Mouse (Mus musculus): ENCODE data around the gene Adarb1. TPM values are rescaled to one million over a fixed set of nuclear protein-coding genes. Genes with fewer than 3 reads are reported as not detected.

Adarb1 gene
- polyA plus RNA-seq, 1 experiment from 2014 or later = 12.1 TPM

GRCm38 (mm10) chr10:77385731-77386130 lies 32.3 kb downstream of the Adarb1 start:
- H3K27me3 ChIP-seq (ENCODE audit: control insufficient read depth, insufficient read depth, low read length) = no peaks in the 10 kb centered on the region
- H3K9ac ChIP-seq (replicated peaks; ENCODE audit: low read length) = no peak overlapping the region
- ATAC-seq (ENCODE audit: low FRiP score, low TSS enrichment) = no peak
- no peak for DNase-seq
- 89% methylated on average over 4 of the region's 4 CpGs for WGBS
- no peak overlapping the region for H3K4me2 ChIP-seq (ENCODE audit: low read length)
- no peaks in the 10 kb centered on the region for H3K4me1 ChIP-seq (ENCODE audit: control insufficient read depth, insufficient read depth, low read length)
- no peak overlapping the region for H3K27ac ChIP-seq (replicated peaks; ENCODE audit: low read depth, low read length)
- H3K4me3 ChIP-seq (replicated peaks; ENCODE audit: low read depth, low read length) = no peak overlapping the region
- no peaks in the 10 kb centered on the region for H3K9me3 ChIP-seq (ENCODE audit: control insufficient read depth, low read length)
- no peaks in the 10 kb centered on the region for H3K36me3 ChIP-seq (ENCODE audit: control insufficient read depth, insufficient read depth, low read length)

GRCm38 (mm10) chr10:77383045-77383444 lies 35.0 kb downstream of the Adarb1 start:
- H3K36me3 ChIP-seq (ENCODE audit: control insufficient read depth, insufficient read depth, low read length) = no peaks in the 10 kb centered on the region
- 77% methylated on average over 8 of the region's 8 CpGs for WGBS
- no peaks in the 10 kb centered on the region for H3K27me3 ChIP-seq (ENCODE audit: control insufficient read depth, insufficient read depth, low read length)
- no peaks in the 10 kb centered on the region for H3K9me3 ChIP-seq (ENCODE audit: control insufficient read depth, low read length)
- no peaks in the 10 kb centered on the region for H3K4me1 ChIP-seq (ENCODE audit: control insufficient read depth, insufficient read depth, low read length)
- H3K4me2 ChIP-seq (ENCODE audit: low read length) = no peak overlapping the region
- ATAC-seq (ENCODE audit: low FRiP score, low TSS enrichment) (no peak), DNase-seq (peak; percentile 20)
- H3K9ac ChIP-seq (replicated peaks; ENCODE audit: low read length) = no peak overlapping the region
- H3K27ac ChIP-seq (replicated peaks; ENCODE audit: low read depth, low read length) = no peak overlapping the region
- no peak overlapping the region for H3K4me3 ChIP-seq (replicated peaks; ENCODE audit: low read depth, low read length)

- H3K36me3 ChIP-seq (ENCODE audit: control insufficient read depth, insufficient read depth, low read length) = no peaks in the 10 kb centered on the region
- WGBS = 38% methylated on average over 2 of the region's 2 CpGs
- H3K4me2 ChIP-seq (ENCODE audit: low read length) = no peak overlapping the region
- H3K4me1 ChIP-seq (ENCODE audit: control insufficient read depth, insufficient read depth, low read length) = no peaks in the 10 kb centered on the region
- ATAC-seq (ENCODE audit: low FRiP score, low TSS enrichment) (no peak), DNase-seq (no peak)
- no peaks in the 10 kb centered on the region for H3K27me3 ChIP-seq (ENCODE audit: control insufficient read depth, insufficient read depth, low read length)
- H3K9me3 ChIP-seq (ENCODE audit: control insufficient read depth, low read length) = no peaks in the 10 kb centered on the region
- H3K4me3 ChIP-seq (replicated peaks; ENCODE audit: low read depth, low read length) = no peak overlapping the region
- H3K27ac ChIP-seq (replicated peaks; ENCODE audit: low read depth, low read length) = no peak overlapping the region
- no peak overlapping the region for H3K9ac ChIP-seq (replicated peaks; ENCODE audit: low read length)
Observed at GRCm38 (mm10) chr10:77381191-77381590, 36.9 kb downstream of the Adarb1 start.

GRCm38 (mm10) chr10:77380716-77381115 lies 37.4 kb downstream of the Adarb1 start:
- no peak overlapping the region for H3K4me3 ChIP-seq (replicated peaks; ENCODE audit: low read depth, low read length)
- DNase-seq (no peak), ATAC-seq (ENCODE audit: low FRiP score, low TSS enrichment) (no peak)
- H3K4me1 ChIP-seq (ENCODE audit: control insufficient read depth, insufficient read depth, low read length) = no peaks in the 10 kb centered on the region
- no peaks in the 10 kb centered on the region for H3K27me3 ChIP-seq (ENCODE audit: control insufficient read depth, insufficient read depth, low read length)
- no peak overlapping the region for H3K9ac ChIP-seq (replicated peaks; ENCODE audit: low read length)
- no peak overlapping the region for H3K27ac ChIP-seq (replicated peaks; ENCODE audit: low read depth, low read length)
- no peaks in the 10 kb centered on the region for H3K9me3 ChIP-seq (ENCODE audit: control insufficient read depth, low read length)
- no peak overlapping the region for H3K4me2 ChIP-seq (ENCODE audit: low read length)
- 74% methylated on average over 6 of the region's 6 CpGs for WGBS
- H3K36me3 ChIP-seq (ENCODE audit: control insufficient read depth, insufficient read depth, low read length) = no peaks in the 10 kb centered on the region

- H3K4me2 ChIP-seq (ENCODE audit: low read length) = no peak overlapping the region
- H3K27ac ChIP-seq (replicated peaks; ENCODE audit: low read depth, low read length) = no peak overlapping the region
- WGBS = 94% methylated on average over 4 of the region's 4 CpGs
- no peaks in the 10 kb centered on the region for H3K36me3 ChIP-seq (ENCODE audit: control insufficient read depth, insufficient read depth, low read length)
- H3K9me3 ChIP-seq (ENCODE audit: control insufficient read depth, low read length) = no peaks in the 10 kb centered on the region
- ATAC-seq (ENCODE audit: low FRiP score, low TSS enrichment) (no peak), DNase-seq (no peak)
- no peaks in the 10 kb centered on the region for H3K4me1 ChIP-seq (ENCODE audit: control insufficient read depth, insufficient read depth, low read length)
- no peak overlapping the region for H3K4me3 ChIP-seq (replicated peaks; ENCODE audit: low read depth, low read length)
- H3K27me3 ChIP-seq (ENCODE audit: control insufficient read depth, insufficient read depth, low read length) = no peaks in the 10 kb centered on the region
- H3K9ac ChIP-seq (replicated peaks; ENCODE audit: low read length) = no peak overlapping the region
Observed at GRCm38 (mm10) chr10:77379199-77379598, 38.9 kb downstream of the Adarb1 start.

GRCm38 (mm10) chr10:77376056-77376455 lies 42.0 kb downstream of the Adarb1 start:
- Histone ChIP-seq H3K4me3 (replicated peaks; ENCODE audit: low read depth, low read length) (no peak overlapping the region), H3K36me3 (ENCODE audit: control insufficient read depth, insufficient read depth, low read length) (no peaks in the 10 kb centered on the region), H3K9me3 (ENCODE audit: control insufficient read depth, low read length) (no peaks in the 10 kb centered on the region), H3K4me2 (ENCODE audit: low read length) (no peak overlapping the region), H3K27ac (replicated peaks; ENCODE audit: low read depth, low read length) (no peak overlapping the region), H3K9ac (replicated peaks; ENCODE audit: low read length) (no peak overlapping the region), H3K27me3 (ENCODE audit: control insufficient read depth, insufficient read depth, low read length) (no peaks in the 10 kb centered on the region), H3K4me1 (ENCODE audit: control insufficient read depth, insufficient read depth, low read length) (no peaks in the 10 kb centered on the region)
- ATAC-seq (ENCODE audit: low FRiP score, low TSS enrichment) (no peak), DNase-seq (no peak)
- 91% methylated on average over 1 of the region's 1 CpGs for WGBS

- Histone ChIP-seq H3K36me3 (ENCODE audit: control insufficient read depth, insufficient read depth, low read length) (no peaks in the 10 kb centered on the region), H3K27me3 (ENCODE audit: control insufficient read depth, insufficient read depth, low read length) (no peaks in the 10 kb centered on the region), H3K9ac (replicated peaks; ENCODE audit: low read length) (no peak overlapping the region), H3K9me3 (ENCODE audit: control insufficient read depth, low read length) (no peaks in the 10 kb centered on the region), H3K27ac (replicated peaks; ENCODE audit: low read depth, low read length) (no peak overlapping the region), H3K4me2 (ENCODE audit: low read length) (no peak overlapping the region), H3K4me1 (ENCODE audit: control insufficient read depth, insufficient read depth, low read length) (no peaks in the 10 kb centered on the region), H3K4me3 (replicated peaks; ENCODE audit: low read depth, low read length) (no peak overlapping the region)
- no peak for DNase-seq
- WGBS = 87% methylated on average over 1 of the region's 1 CpGs
- no peak for ATAC-seq (ENCODE audit: low FRiP score, low TSS enrichment)
Observed at GRCm38 (mm10) chr10:77374948-77375347, 43.1 kb downstream of the Adarb1 start.

- Histone ChIP-seq H3K4me2 (ENCODE audit: low read length) (no peak overlapping the region), H3K9me3 (ENCODE audit: control insufficient read depth, low read length) (no peaks in the 10 kb centered on the region), H3K9ac (replicated peaks; ENCODE audit: low read length) (no peak overlapping the region), H3K4me3 (replicated peaks; ENCODE audit: low read depth, low read length) (no peak overlapping the region), H3K36me3 (ENCODE audit: control insufficient read depth, insufficient read depth, low read length) (no peaks in the 10 kb centered on the region), H3K4me1 (ENCODE audit: control insufficient read depth, insufficient read depth, low read length) (no peaks in the 10 kb centered on the region), H3K27ac (replicated peaks; ENCODE audit: low read depth, low read length) (no peak overlapping the region), H3K27me3 (ENCODE audit: control insufficient read depth, insufficient read depth, low read length) (no peaks in the 10 kb centered on the region)
- DNase-seq = no peak
- 86% methylated on average over 5 of the region's 5 CpGs for WGBS
- no peak for ATAC-seq (ENCODE audit: low FRiP score, low TSS enrichment)
Observed at GRCm38 (mm10) chr10:77374407-77374806, 43.7 kb downstream of the Adarb1 start.

GRCm38 (mm10) chr10:77370129-77370528 lies 47.9 kb downstream of the Adarb1 start:
- DNase-seq = no peak
- no peak for ATAC-seq (ENCODE audit: low FRiP score, low TSS enrichment)

More at GRCm38 (mm10) chr10:77370129-77370528, 47.9 kb downstream of the Adarb1 start:
- Histone ChIP-seq H3K4me3 (replicated peaks; ENCODE audit: low read depth, low read length) (no peak overlapping the region), H3K27ac (replicated peaks; ENCODE audit: low read depth, low read length) (no peak overlapping the region), H3K9me3 (ENCODE audit: control insufficient read depth, low read length) (no peaks in the 10 kb centered on the region), H3K36me3 (ENCODE audit: control insufficient read depth, insufficient read depth, low read length) (no peaks in the 10 kb centered on the region), H3K9ac (replicated peaks; ENCODE audit: low read length) (no peak overlapping the region), H3K4me2 (ENCODE audit: low read length) (no peak overlapping the region), H3K4me1 (ENCODE audit: control insufficient read depth, insufficient read depth, low read length) (no peaks in the 10 kb centered on the region), H3K27me3 (ENCODE audit: control insufficient read depth, insufficient read depth, low read length) (no peaks in the 10 kb centered on the region)
- 86% methylated on average over 5 of the region's 5 CpGs for WGBS
